Mouse (Mus musculus): Measurements from ENCODE around the gene Actr2.

GRCm38 (mm10) chr11:20022911-20023482 is 89.7 kb downstream of the Actr2 start:
- TF ChIP-seq POLR2A (IDR thresholded peaks at IDR 0.05; ENCODE audit: insufficient read length, low read depth): no peak
- TF ChIP-seq TCF3 (IDR thresholded peaks at IDR 0.05; ENCODE audit: insufficient read length, low read depth): no peak
- TF ChIP-seq MAX (IDR thresholded peaks at IDR 0.05; ENCODE audit: low read depth): no peak
- TF ChIP-seq MYOG (IDR thresholded peaks at IDR 0.05; ENCODE audit: control insufficient read depth in 1 of 3, insufficient read depth in 1 of 3, insufficient read length in 2 of 3, low read depth in 2 of 3): no peak
- no peak for TF ChIP-seq E2F4 (IDR thresholded peaks at IDR 0.05; ENCODE audit: insufficient read depth)
- TF ChIP-seq POLR2AphosphoS2 (IDR thresholded peaks at IDR 0.05; ENCODE audit: insufficient read length, low read depth): no peak
- no peak for TF ChIP-seq CEBPB (IDR thresholded peaks at IDR 0.05; ENCODE audit: insufficient read depth, poor library complexity, severe bottlenecking)
- TF ChIP-seq MYOD1 (IDR thresholded peaks at IDR 0.05; ENCODE audit: control insufficient read depth in 1 of 3, insufficient read length in 2 of 3, low read depth in 2 of 3): no peak
- TF ChIP-seq USF1 (IDR thresholded peaks at IDR 0.05; ENCODE audit: low read depth): no peak
- TF ChIP-seq TCF12 (IDR thresholded peaks at IDR 0.05; ENCODE audit: insufficient read depth, poor library complexity, severe bottlenecking): no peak
- no peak for TF ChIP-seq SRF (IDR thresholded peaks at IDR 0.05; ENCODE audit: control insufficient read depth, insufficient read length, low read depth)
- no peak for TF ChIP-seq REST (IDR thresholded peaks at IDR 0.05; ENCODE audit: insufficient read depth, insufficient read length)

Data from myocyte (in vitro differentiated cells).